Mouse (Mus musculus) neural tube, embryonic 13.5 days (tissue): ENCODE measurements at regions not wholly inside any gene's neighbourhood (a gene's known extent, or its start where the extent isn't known, plus 50 kb on each side); places are given as distances from the start of the nearest gene placed in this dataset.
A peak's percentile ranks its signal among the peaks of the same experiment; 100 is the strongest.
"Not testable (repeated sequence)": the region's sequence is repeated elsewhere in the genome, so short reads cannot be mapped to it uniquely, and the experiment has no call there.

Source experiments
- ATAC-seq: fragments of 200-750 bp; cut with Nextera tagmentation; 2 replicates; pipeline ENCODE4 v1.8.0; 2017; ENCODE audit warnings: low read depth, mild to moderate bottlenecking, moderate TSS enrichment, moderate library complexity
- H3K27ac ChIP-seq: fragments of 300-500 bp; sonication (generic); replicated peaks from 2 replicates; pipeline ENCODE4 v1.5.1; 2015; ENCODE audit warnings: moderate library complexity, mild to moderate bottlenecking, inconsistent platforms
- H3K27me3 ChIP-seq: fragments of 300-500 bp; sonication (generic); 2 replicates; pipeline ENCODE4 v1.6.1; 2015; ENCODE audit warnings: mild to moderate bottlenecking, inconsistent platforms
- H3K36me3 ChIP-seq: fragments of 300-500 bp; sonication (generic); 2 replicates; pipeline ENCODE4 v1.6.1; 2015; ENCODE audit warnings: mild to moderate bottlenecking, inconsistent platforms
- H3K4me1 ChIP-seq: fragments of 300-500 bp; sonication (generic); replicated peaks from 2 replicates; pipeline ENCODE4 v1.6.1; 2015; ENCODE audit warnings: inconsistent platforms
- H3K4me2 ChIP-seq: fragments of 300-500 bp; sonication (generic); 2 replicates; pipeline ENCODE4 v1.6.1; 2015; ENCODE audit warnings: inconsistent platforms, mild to moderate bottlenecking, moderate library complexity
- H3K4me3 ChIP-seq: fragments of 300-500 bp; sonication (generic); 2 replicates; pipeline ENCODE4 v1.5.1; 2015; ENCODE audit warnings: mild to moderate bottlenecking, inconsistent platforms
- H3K9ac ChIP-seq: fragments of 300-500 bp; sonication (generic); 2 replicates; pipeline ENCODE4 v1.6.1; 2015; ENCODE audit warnings: moderate library complexity, mild to moderate bottlenecking, inconsistent platforms
- H3K9me3 ChIP-seq: fragments of 300-500 bp; sonication (generic); 2 replicates; pipeline ENCODE4 v1.6.1; 2016; ENCODE audit warnings: inconsistent platforms
- WGBS: fragments of 180-500 bp; shearing (Covaris S2); methylation state at CpG from one replicate; pipeline ENCODE4 v1.1.7; 2015; 5-methylcytosine and 5-hydroxymethylcytosine counted together

DNA sequence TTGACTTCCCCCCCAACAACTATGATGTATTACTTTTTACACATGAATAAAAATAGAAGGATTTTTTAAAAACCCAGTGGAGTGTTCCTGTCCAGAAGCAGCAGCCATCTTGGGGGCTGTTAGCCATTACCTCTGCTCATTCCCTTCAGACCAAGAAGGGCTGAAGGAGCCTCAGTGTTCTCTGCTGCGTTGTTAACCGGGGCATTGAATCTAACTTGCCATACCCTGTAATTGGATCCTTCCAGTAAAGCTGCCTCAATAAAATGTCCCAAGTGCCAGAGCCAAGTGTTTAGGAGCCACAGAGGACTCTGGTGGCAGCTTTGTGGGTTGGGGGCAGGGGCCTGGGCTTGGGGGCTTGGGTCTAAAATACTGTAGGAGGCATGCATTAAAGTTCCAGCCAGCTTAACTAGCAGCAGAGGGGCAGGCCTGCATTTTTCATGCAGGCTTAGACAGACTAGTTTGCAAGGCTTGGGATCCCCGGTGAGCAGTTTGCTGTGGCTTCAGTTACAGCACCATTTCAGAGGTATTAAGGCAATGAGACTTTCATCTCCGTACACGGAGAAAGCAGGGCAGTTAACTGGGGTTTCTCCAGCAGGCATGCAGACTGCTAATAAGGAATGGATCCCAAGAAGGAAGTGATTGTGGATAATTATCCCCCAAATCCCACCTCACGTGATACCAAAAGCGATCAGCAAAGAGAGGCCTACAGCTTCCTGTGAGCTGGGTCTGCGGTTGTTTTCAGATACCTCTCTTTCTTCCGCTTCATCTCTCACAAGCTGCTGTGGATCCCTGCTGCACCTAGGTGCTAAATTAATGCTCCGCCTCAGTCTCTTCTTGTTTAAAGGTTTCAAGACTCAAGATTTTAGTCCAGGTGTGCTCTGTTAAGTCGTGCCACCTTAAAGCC, 462.4 kb upstream of the Clint1 start:
- H3K36me3 ChIP-seq = no peaks in the 10 kb centered on the region
- H3K4me1 ChIP-seq = peaks cover 13% of the 10 kb centered on the region; the same call in 1 of the 2 replicates
- 42% methylated on average over 11 of the region's 11 CpGs for WGBS
- H3K4me2 ChIP-seq = no peak overlapping the region
- no peak overlapping the region for H3K4me3 ChIP-seq
- peak overlapping the region; percentile 83 for H3K27ac ChIP-seq
- H3K27me3 ChIP-seq = no peaks in the 10 kb centered on the region
- no peaks in the 10 kb centered on the region for H3K9me3 ChIP-seq
- H3K9ac ChIP-seq = no peak overlapping the region
- ATAC-seq = peak; percentile 86

DNA sequence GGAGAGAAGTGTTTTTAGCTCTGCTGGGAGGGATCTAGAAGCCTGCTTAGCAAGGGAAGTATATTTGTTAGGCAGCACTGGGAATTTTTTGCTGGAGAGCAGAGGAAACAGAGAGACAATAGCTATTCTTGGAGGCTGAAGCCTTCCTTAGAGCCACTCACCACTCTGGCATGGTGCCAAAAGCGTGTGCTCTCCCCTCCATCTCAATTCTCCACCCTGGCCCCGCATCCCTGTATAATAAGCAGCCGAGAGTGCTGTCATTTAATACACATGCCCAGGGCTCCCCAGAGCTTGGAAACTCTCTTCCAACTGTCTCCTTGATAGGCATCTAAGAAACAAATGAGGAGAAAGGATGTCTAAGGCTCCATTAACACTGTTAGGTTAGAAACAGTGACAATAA, 455.8 kb upstream of the Clint1 start:
- peak overlapping the region; percentile 64 for H3K27ac ChIP-seq
- H3K36me3 ChIP-seq = no peaks in the 10 kb centered on the region
- no peak overlapping the region for H3K9ac ChIP-seq
- H3K9me3 ChIP-seq = no peaks in the 10 kb centered on the region
- H3K27me3 ChIP-seq = no peaks in the 10 kb centered on the region
- WGBS = 16% methylated on average over 3 of the region's 3 CpGs
- peaks cover 32% of the 10 kb centered on the region for H3K4me1 ChIP-seq
- no peak overlapping the region for H3K4me2 ChIP-seq
- ATAC-seq = peak; percentile 84
- H3K4me3 ChIP-seq = no peak overlapping the region

DNA sequence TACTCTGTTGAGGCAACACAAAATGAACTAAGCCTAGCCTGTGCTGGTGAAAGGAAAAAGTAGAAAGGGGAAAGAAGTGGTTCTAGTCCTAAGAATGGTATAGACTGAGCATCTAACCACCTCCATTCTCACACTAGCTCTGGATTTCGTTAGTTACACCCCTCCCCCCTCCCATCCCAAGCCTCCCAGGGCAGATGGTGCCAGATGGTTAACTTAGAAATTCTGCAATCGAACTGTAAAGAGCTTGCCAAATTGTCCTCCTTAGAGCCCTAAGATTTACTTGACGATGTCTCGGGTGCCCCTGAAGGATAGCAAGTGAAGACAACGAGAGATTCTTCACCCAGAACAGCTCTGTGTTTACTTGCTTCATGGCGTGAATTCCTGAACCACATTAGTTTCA, 453.7 kb upstream of the Clint1 start:
- Histone ChIP-seq H3K4me3 (no peak overlapping the region), H3K4me2 (no peak overlapping the region), H3K9ac (no peak overlapping the region), H3K36me3 (no peaks in the 10 kb centered on the region), H3K27me3 (no peaks in the 10 kb centered on the region), H3K27ac (peak overlapping the region; percentile 33; the same call in 1 of the 2 replicates), H3K4me1 (peaks cover 32% of the 10 kb centered on the region), H3K9me3 (no peaks in the 10 kb centered on the region)
- no peak for ATAC-seq
- 40% methylated on average over 6 of the region's 6 CpGs for WGBS

DNA sequence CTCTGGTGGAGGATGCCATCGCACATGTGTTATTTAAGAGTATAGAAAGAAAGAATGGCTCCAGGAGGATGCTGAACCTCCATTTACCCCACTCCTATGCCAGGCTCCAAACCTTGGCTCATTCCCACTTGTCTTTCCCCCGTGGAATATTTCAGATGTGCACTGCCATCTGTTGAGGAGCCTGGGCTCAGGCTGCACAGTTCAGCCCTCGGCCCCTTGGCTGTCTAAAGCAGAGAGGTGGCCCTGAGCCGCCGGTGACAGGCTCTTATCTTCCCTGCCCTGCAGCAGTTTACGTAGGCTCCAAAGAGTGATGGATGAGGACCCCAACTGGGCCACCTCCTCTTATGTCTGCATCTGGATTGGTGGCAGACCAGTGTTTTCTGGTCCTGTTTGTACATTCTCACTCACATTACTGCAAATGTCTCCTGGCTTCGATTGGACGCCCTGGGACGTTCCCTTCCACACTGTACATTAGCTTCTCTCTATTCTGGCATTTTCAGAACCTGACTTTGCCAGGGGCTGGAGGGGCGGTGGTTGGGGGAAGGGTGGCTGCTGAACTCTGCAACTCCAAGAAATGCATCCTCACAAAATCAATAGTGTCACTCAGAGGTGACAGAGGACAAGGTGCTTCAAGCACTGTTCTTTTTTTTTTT, 447.3 kb upstream of the Clint1 start:
- 60% methylated on average over 10 of the region's 10 CpGs for WGBS
- 0 out of 2 replicates have a peak, but pooled peaks have one; percentile 19 for ATAC-seq

DNA sequence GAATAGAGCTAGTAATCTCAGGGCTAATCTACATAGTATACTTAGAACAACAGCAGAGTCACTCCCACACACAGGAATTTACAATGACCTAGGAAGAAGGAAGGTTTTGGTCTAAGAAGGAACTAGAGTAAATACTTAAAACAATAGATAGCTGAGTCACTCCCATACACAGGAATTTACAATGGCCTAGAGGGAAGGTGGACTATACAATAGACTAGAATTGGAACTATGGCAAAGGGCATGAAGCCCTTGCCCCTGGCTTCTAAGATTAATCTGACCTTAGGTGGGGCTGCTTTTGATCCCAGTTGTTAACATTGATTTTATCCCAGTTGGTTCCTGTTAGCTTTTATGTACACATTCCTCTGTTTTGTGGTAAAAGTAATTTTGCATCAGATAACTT, 427.8 kb upstream of the Clint1 start:
- not testable (repeated sequence) for H3K27me3 ChIP-seq, H3K27ac ChIP-seq, ATAC-seq

More for the DNA sequence above, 447.3 kb upstream of the Clint1 start:
- Histone ChIP-seq H3K27me3 (no peaks in the 10 kb centered on the region), H3K36me3 (no peaks in the 10 kb centered on the region), H3K4me2 (no peak overlapping the region), H3K27ac (no peak overlapping the region; the same call in 1 of the 2 replicates), H3K4me1 (peaks cover 14% of the 10 kb centered on the region), H3K9ac (no peak overlapping the region), H3K9me3 (no peaks in the 10 kb centered on the region), H3K4me3 (no peak overlapping the region)

DNA sequence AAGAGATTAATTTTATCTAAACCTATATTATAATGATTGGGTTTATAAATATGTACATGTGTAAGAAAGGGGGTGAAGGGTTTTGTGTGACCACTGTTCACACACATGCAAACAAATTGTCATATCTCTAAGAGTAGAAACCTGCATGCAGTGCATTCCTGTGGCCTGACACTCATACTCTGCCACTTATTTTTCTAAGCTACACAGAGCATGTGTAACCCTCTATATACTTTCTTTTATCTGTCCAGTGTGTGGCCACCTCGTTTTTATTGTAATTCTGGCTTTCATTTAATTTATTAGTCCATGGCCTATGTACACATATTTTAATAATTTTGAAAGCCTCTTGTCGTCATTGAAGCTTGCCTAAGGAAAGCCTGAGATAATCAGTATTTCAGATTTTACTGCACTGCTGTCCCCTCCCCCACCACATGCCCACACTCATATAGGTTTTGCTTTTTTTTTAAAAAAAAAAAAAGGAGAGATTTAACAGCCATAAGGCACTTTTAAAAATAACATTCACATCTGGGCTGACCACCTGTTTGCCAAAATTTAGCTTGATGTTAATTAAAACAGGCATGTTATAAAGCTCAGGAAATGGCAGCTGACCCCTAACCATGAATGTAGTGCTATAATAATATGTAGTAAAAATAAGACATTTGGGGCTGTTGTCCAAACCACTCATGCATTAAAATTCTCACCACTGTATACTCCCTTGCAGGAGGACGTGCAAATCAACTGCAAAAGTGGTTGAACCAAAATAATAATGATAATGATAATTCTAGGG, 410.7 kb upstream of the Clint1 start:
- Histone ChIP-seq H3K4me3 (no peak overlapping the region), H3K9ac (no peak overlapping the region), H3K9me3 (no peaks in the 10 kb centered on the region), H3K27ac (no peak overlapping the region), H3K36me3 (no peaks in the 10 kb centered on the region), H3K4me2 (no peak overlapping the region), H3K4me1 (no peaks in the 10 kb centered on the region), H3K27me3 (no peaks in the 10 kb centered on the region)
- no peak for ATAC-seq
- WGBS = 58% methylated on average over 3 of the region's 3 CpGs

More for the DNA sequence above, 427.8 kb upstream of the Clint1 start:
- H3K4me2 ChIP-seq, H3K36me3 ChIP-seq, H3K9me3 ChIP-seq, H3K4me3 ChIP-seq, H3K4me1 ChIP-seq, H3K9ac ChIP-seq: not testable (repeated sequence)

DNA sequence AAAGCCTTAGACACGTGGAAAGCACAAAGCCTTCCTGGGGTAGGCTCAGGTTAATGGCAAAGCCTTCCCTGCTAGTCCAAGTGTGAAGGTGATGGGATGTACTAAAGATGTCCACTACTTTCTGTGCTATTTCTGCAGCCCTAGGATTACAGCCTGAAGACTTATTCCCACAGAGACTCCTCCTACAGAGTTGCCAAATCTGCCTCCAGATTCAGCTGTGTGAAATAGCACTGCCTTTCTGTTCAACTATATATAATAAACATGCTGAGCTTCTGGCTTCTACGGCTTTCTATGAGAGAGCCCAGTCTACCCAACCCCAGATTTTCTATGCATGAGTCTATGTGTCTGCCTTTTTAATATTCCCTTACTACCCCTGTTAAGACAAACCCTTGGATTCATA, 405.3 kb upstream of the Clint1 start:
- H3K4me2 ChIP-seq = no peak overlapping the region
- H3K27ac ChIP-seq = no peak overlapping the region
- no peak overlapping the region for H3K9ac ChIP-seq
- no peaks in the 10 kb centered on the region for H3K9me3 ChIP-seq
- no peak for ATAC-seq
- no peak overlapping the region for H3K4me3 ChIP-seq
- WGBS = 87% methylated on average over 2 of the region's 2 CpGs
- no peaks in the 10 kb centered on the region for H3K27me3 ChIP-seq
- H3K36me3 ChIP-seq = no peaks in the 10 kb centered on the region
- no peaks in the 10 kb centered on the region for H3K4me1 ChIP-seq

DNA sequence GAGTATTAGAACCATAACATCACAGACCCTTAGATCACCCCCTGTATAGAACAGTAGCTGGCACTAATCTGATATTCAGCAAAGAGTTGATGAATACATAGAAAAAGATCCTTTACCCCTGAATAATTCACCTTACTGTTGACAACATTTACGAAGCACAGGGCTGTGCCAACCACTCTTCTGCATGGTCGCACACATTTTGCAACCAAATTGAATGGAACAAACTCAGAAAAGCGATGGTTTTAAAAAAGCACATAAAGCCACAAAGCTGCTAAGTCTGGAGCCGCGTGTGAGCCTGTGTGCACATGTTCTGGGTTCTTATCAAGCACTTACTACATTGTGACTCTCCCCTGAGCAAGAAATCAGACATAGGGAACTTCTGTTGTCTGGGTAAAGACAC, 397.6 kb upstream of the Clint1 start:
- Histone ChIP-seq H3K36me3 (no peaks in the 10 kb centered on the region), H3K27ac (0 out of 2 replicates have a peak overlapping the region, but pooled peaks have one; percentile 56), H3K9me3 (no peaks in the 10 kb centered on the region), H3K9ac (no peak overlapping the region), H3K4me3 (no peak overlapping the region), H3K4me1 (peaks cover 21% of the 10 kb centered on the region), H3K4me2 (no peak overlapping the region), H3K27me3 (no peaks in the 10 kb centered on the region)
- WGBS = 61% methylated on average over 5 of the region's 5 CpGs
- no peak for ATAC-seq

DNA sequence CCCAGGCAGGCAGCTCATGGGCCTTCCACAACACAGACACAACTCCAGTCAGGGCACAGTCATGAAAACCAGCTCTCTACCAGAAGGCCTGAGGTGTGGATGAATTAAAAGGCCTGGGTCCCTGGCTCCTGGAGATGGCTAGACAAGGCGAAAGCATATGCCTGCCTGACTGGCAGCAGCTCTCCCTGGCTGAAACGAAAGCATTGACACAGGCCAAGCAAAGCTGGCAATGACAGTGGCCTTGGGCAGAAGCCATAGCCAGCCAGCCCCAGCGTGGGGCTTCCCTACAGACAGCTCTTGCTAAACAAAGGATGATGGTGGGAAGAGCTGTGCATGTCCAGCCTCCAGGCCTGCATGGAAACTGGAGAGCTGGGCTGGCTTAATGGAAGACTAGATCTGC, 396.9 kb upstream of the Clint1 start:
- 65% methylated on average over 3 of the region's 3 CpGs for WGBS
- Histone ChIP-seq H3K27ac (peak overlapping the region; percentile 56; the same call in 1 of the 2 replicates), H3K4me1 (peaks cover 21% of the 10 kb centered on the region), H3K27me3 (no peaks in the 10 kb centered on the region), H3K4me2 (no peak overlapping the region), H3K9ac (no peak overlapping the region), H3K36me3 (no peaks in the 10 kb centered on the region), H3K4me3 (no peak overlapping the region), H3K9me3 (no peaks in the 10 kb centered on the region)
- no peak for ATAC-seq

DNA sequence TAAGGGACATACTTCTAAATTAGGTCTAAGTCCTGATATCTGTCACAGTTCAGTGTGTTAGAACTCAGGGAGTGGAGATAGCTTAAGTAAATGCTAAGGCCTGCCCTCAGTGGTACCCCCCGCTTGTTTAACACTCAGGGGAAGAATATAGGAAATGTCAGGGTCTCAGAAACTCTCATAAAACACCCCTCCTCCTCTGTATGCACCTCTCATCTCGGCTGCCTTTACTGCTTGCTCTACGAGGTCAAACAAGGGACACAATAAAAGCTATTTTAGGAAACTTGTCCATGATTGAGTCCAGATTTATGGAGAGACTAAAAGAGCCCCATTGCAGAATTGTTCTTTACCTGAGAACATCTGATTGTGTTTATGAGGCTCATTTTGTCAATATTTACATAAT, 395.1 kb upstream of the Clint1 start:
- ATAC-seq = no peak
- no peaks in the 10 kb centered on the region for H3K27me3 ChIP-seq
- H3K9ac ChIP-seq = no peak overlapping the region
- 46% methylated on average over 3 of the region's 3 CpGs for WGBS
- peaks cover 21% of the 10 kb centered on the region for H3K4me1 ChIP-seq
- no peaks in the 10 kb centered on the region for H3K9me3 ChIP-seq
- H3K27ac ChIP-seq = no peak overlapping the region
- no peak overlapping the region for H3K4me3 ChIP-seq
- no peak overlapping the region for H3K4me2 ChIP-seq
- H3K36me3 ChIP-seq = no peaks in the 10 kb centered on the region

DNA sequence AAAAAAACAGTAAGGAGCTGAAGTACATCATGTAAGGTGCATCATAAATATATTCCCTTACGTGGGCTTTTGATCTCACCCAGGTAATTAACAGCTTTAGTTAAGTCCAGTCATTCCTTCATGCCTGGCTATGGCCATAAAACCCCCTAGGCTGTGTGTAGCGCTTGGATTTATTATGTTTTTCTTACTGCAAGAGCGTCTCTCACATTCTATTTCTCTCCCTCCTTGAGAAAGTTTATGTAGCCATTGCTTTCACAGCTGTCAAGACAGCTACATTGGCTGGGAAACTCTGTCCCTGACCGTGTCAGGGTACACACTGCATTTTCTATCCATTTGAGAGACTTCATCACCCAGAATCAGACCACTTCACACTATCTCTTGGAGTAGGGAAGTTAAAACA, 394.3 kb upstream of the Clint1 start:
- Histone ChIP-seq H3K27me3 (no peaks in the 10 kb centered on the region), H3K9me3 (no peaks in the 10 kb centered on the region), H3K4me1 (peaks cover 21% of the 10 kb centered on the region), H3K27ac (no peak overlapping the region), H3K36me3 (no peaks in the 10 kb centered on the region), H3K4me2 (no peak overlapping the region), H3K4me3 (no peak overlapping the region), H3K9ac (no peak overlapping the region)
- WGBS = 40% methylated on average over 4 of the region's 4 CpGs
- ATAC-seq = no peak
